Mouse (Mus musculus): ENCODE results near the gene Timm10b. TPM values are rescaled to one million over a fixed set of nuclear protein-coding genes. Genes with fewer than 3 reads are reported as not detected.

The Timm10b gene
- total RNA-seq, 2 experiments from 2014 or later: 83.7 to 94.3 TPM

GRCm38 (mm10) chr7:105638776-105639175 lies 1.1 kb upstream of the Timm10b start:
- intact Hi-C loops (cut with DNase I): loop anchor here (5.0 kb wide), 1 partner anchor 151 kb away; no protein-coding TSS in a partner anchor
- no peak for DNase-seq

- DNase-seq: peak in 1 of 2 experiments; percentile 59
- intact Hi-C loops (cut with DNase I): loop anchor here (5.0 kb wide), 1 partner anchor 152 kb away; no protein-coding TSS in a partner anchor
Measured at GRCm38 (mm10) chr7:105639304-105639703, 552 bp upstream of the Timm10b start.

GRCm38 (mm10) chr7:105640233-105640893 lies 507 bp downstream of the Timm10b start, which contains the start of the genes Arfip2 and Gm45799:
Gene Arfip2 (minus strand): TSS chr7:105640416.
Gene Gm45799 (plus strand): TSS chr7:105640552.
- intact Hi-C loops (cut with DNase I): loop anchor here (5.0 kb wide), 1 partner anchor 97 kb away; the partner anchor contains the start of genes Ilk and Rrp8
- peak; percentile 93 to 98 for DNase-seq

- DNase-seq: peak in 1 of 2 experiments; percentile 32
Measured at GRCm38 (mm10) chr7:105640894-105641255, 1.0 kb downstream of the Timm10b start.

GRCm38 (mm10) chr7:105641936-105642335 lies 2.1 kb downstream of the Timm10b start:
- intact Hi-C loops (cut with DNase I): loop anchor here (5.0 kb wide), 1 partner anchor 95 kb away; the partner anchor contains the start of genes Ilk and Rrp8
- DNase-seq: no peak

More at GRCm38 (mm10) chr7:105640894-105641255, 1.0 kb downstream of the Timm10b start:
- intact Hi-C loops (cut with DNase I): loop anchor here (5.0 kb wide), 1 partner anchor 96 kb away; the partner anchor contains the start of genes Ilk and Rrp8

GRCm38 (mm10) chr7:105650639-105651435 lies 11.0 kb downstream of the Timm10b start, which contains the start of gene Dnhd1:
Gene Dnhd1 (plus strand): TSS chr7:105650827.
- peak; percentile 76 to 77 for DNase-seq
- intact Hi-C loops (cut with DNase I): loop anchor here (2.0 kb wide), 1 partner anchor 100 kb away; no protein-coding TSS in a partner anchor

GRCm38 (mm10) chr7:105685541-105686197 lies 45.8 kb downstream of the Timm10b start:
- DNase-seq: no peak
- intact Hi-C loops (cut with DNase I): no loop called here

GRCm38 (mm10) chr7:105690875-105691274 lies 51.0 kb downstream of the Timm10b start:
- intact Hi-C loops (cut with DNase I): no loop called here
- no peak for DNase-seq

Other genes starting within 250 kb of the Timm10b start
- gene Fam160a2, start 240.0 kb upstream of the Timm10b start, total RNA-seq (2021): 10 to 100 TPM; 19.5 to 25.2 TPM
- under 1 TPM in 1 of 2 experiments, not detected in 1; 0.10 TPM for gene Cnga4, start 235.5 kb upstream of the Timm10b start, total RNA-seq (2021)
- not detected for gene Cckbr, start 214.3 kb upstream of the Timm10b start, total RNA-seq (2021)
- gene Cavin3, start 157.8 kb upstream of the Timm10b start, total RNA-seq (2021): 10 to 100 TPM; 31.4 to 35.5 TPM
- gene Smpd1, start 85.7 kb upstream of the Timm10b start, total RNA-seq (2021): 100 to 1,000 TPM; 128 to 133 TPM
- gene Apbb1, start 58.4 kb upstream of the Timm10b start, total RNA-seq (2021): 10 to 100 TPM; 80.5 to 86.5 TPM
- gene Hpx, start 39.9 kb upstream of the Timm10b start, total RNA-seq (2021): under 1 TPM in 1 of 2 experiments, not detected in 1; 0.48 TPM
- 10 to 100 TPM; 29.7 to 34.0 TPM for gene Trim3, start 6.5 kb upstream of the Timm10b start, total RNA-seq (2021)
- 10 to 100 TPM; 22.0 to 22.9 TPM for gene Arfip2, start 360 bp downstream of the Timm10b start, total RNA-seq (2021)
- 1 to 10 TPM; 1.9 to 4.8 TPM for gene Gm45799, start 496 bp downstream of the Timm10b start, total RNA-seq (2021)
- gene Dnhd1, start 10.8 kb downstream of the Timm10b start, total RNA-seq (2021): under 1 TPM; 0.67 to 0.76 TPM
- gene Ilk, start 96.5 kb downstream of the Timm10b start, total RNA-seq (2021): 100 to 1,000 TPM; 115 to 123 TPM
- 10 to 100 TPM; 10.8 to 11.2 TPM for gene Rrp8, start 97.3 kb downstream of the Timm10b start, total RNA-seq (2021)
- gene Taf10, start 104.3 kb downstream of the Timm10b start, total RNA-seq (2021): 10 to 100 TPM; 81.0 to 88.8 TPM
- 10 to 100 TPM; 41.6 to 42.5 TPM for gene Tpp1, start 112.2 kb downstream of the Timm10b start, total RNA-seq (2021)
- 10 to 100 TPM; 18.0 to 21.1 TPM for gene Dchs1, start 147.6 kb downstream of the Timm10b start, total RNA-seq (2021)
- 10 to 100 TPM; 96.0 to 96.7 TPM for gene Mrpl17, start 171.0 kb downstream of the Timm10b start, total RNA-seq (2021)